Mouse (Mus musculus): ENCODE measurements around the gene Ppp6r1. TPM values are rescaled to one million over a fixed set of nuclear protein-coding genes. Genes with fewer than 3 reads are reported as not detected.
"Not testable (repeated sequence)": the region's sequence is repeated elsewhere in the genome, so short reads cannot be mapped to it uniquely, and the experiment has no call there.

Ppp6r1 gene
- polyA plus RNA-seq, 1 experiment from 2014 or later: 10.6 TPM

GRCm38 (mm10) chr7:4611921-4612341 is 46.9 kb downstream of the Ppp6r1 start:
- ATAC-seq (ENCODE audit: insufficient number of reproducible peaks, insufficient read depth, low FRiP score, low TSS enrichment): no peak
- Histone ChIP-seq H3K27ac (no peak overlapping the region), H3K4me1 (no peaks in the 10 kb centered on the region), H3K36me3 (no peaks in the 10 kb centered on the region), H3K4me2 (replicated peaks) (no peak overlapping the region), H3K27me3 (no peaks in the 10 kb centered on the region), H3K9ac (no peak overlapping the region), H3K4me3 (no peak overlapping the region), H3K9me3 (no peaks in the 10 kb centered on the region)
- 80% methylated on average over 12 of the region's 12 CpGs for WGBS

- Histone ChIP-seq H3K27me3 (no peaks in the 10 kb centered on the region), H3K27ac (no peak overlapping the region), H3K9ac (no peak overlapping the region), H3K4me1 (no peaks in the 10 kb centered on the region), H3K4me3 (no peak overlapping the region), H3K9me3 (no peaks in the 10 kb centered on the region), H3K36me3 (no peaks in the 10 kb centered on the region), H3K4me2 (replicated peaks) (no peak overlapping the region)
- ATAC-seq (ENCODE audit: insufficient number of reproducible peaks, insufficient read depth, low FRiP score, low TSS enrichment): no peak
- 83% methylated on average over 12 of the region's 12 CpGs for WGBS
Observed at GRCm38 (mm10) chr7:4611511-4611910, 47.3 kb downstream of the Ppp6r1 start.

GRCm38 (mm10) chr7:4608002-4608401 is 50.8 kb downstream of the Ppp6r1 start:
- Histone ChIP-seq H3K27ac (no peak overlapping the region), H3K4me1 (no peaks in the 10 kb centered on the region), H3K9ac (no peak overlapping the region), H3K4me3 (no peak overlapping the region), H3K27me3 (no peaks in the 10 kb centered on the region), H3K9me3 (no peaks in the 10 kb centered on the region), H3K4me2 (replicated peaks) (no peak overlapping the region), H3K36me3 (no peaks in the 10 kb centered on the region)
- WGBS: 59% methylated on average over 5 of the region's 5 CpGs
- no peak for ATAC-seq (ENCODE audit: insufficient number of reproducible peaks, insufficient read depth, low FRiP score, low TSS enrichment)

- no peaks in the 10 kb centered on the region for H3K27me3 ChIP-seq
- no peak within 1 kb of the TSS for H3K4me2 ChIP-seq (replicated peaks)
- H3K4me1 ChIP-seq: no peaks in the 10 kb centered on the region
- H3K36me3 ChIP-seq: no peaks in the 10 kb centered on the region
- ATAC-seq (ENCODE audit: insufficient number of reproducible peaks, insufficient read depth, low FRiP score, low TSS enrichment): no peak
- WGBS: 79% methylated on average over 6 of the region's 6 CpGs
- H3K9me3 ChIP-seq: no peaks in the 10 kb centered on the region
- no peak within 1 kb of the TSS for H3K4me3 ChIP-seq
- H3K27ac ChIP-seq: no peak within 1 kb of the TSS
- H3K9ac ChIP-seq: no peak within 1 kb of the TSS
Observed at GRCm38 (mm10) chr7:4603873-4604272, 54.9 kb downstream of the Ppp6r1 start, which contains the start of gene Ptprh. TSS of gene Ptprh (minus strand) at chr7:4604041.

- no peak overlapping the region for H3K9ac ChIP-seq
- WGBS: 82% methylated on average over 6 of the region's 6 CpGs
- no peak overlapping the region for H3K4me3 ChIP-seq
- H3K27ac ChIP-seq: no peak overlapping the region
- H3K4me2 ChIP-seq (replicated peaks): no peak overlapping the region
- H3K36me3 ChIP-seq: no peaks in the 10 kb centered on the region
- H3K9me3 ChIP-seq: no peaks in the 10 kb centered on the region
- no peaks in the 10 kb centered on the region for H3K27me3 ChIP-seq
- no peak for ATAC-seq (ENCODE audit: insufficient number of reproducible peaks, insufficient read depth, low FRiP score, low TSS enrichment)
- no peaks in the 10 kb centered on the region for H3K4me1 ChIP-seq
Observed at GRCm38 (mm10) chr7:4602969-4603368, 55.9 kb downstream of the Ppp6r1 start.

- not testable (repeated sequence) for H3K36me3 ChIP-seq; H3K4me2 ChIP-seq (replicated peaks); H3K4me1 ChIP-seq; H3K9me3 ChIP-seq; H3K27ac ChIP-seq; ATAC-seq (ENCODE audit: insufficient number of reproducible peaks, insufficient read depth, low FRiP score, low TSS enrichment); H3K9ac ChIP-seq; H3K4me3 ChIP-seq; H3K27me3 ChIP-seq
- 63% methylated on average over 4 of the region's 4 CpGs for WGBS
Observed at GRCm38 (mm10) chr7:4597046-4597445, 61.8 kb downstream of the Ppp6r1 start.

Other genes starting within 250 kb of the Ppp6r1 start
- gene Rdh13, start 213.4 kb downstream of the Ppp6r1 start, polyA plus RNA-seq (2016; fragmentation: Nextera tagmentation; extraction: Ambion mirVana): 25.9 and 29.1 TPM in 2 replicates
- gene Eps8l1, start 198.3 kb downstream of the Ppp6r1 start, polyA plus RNA-seq (2016; fragmentation: Nextera tagmentation; extraction: Ambion mirVana): 7.2 and 7.3 TPM in 2 replicates
- 65.6 and 68.1 TPM in 2 replicates for gene Ppp1r12c, start 157.3 kb downstream of the Ppp6r1 start, polyA plus RNA-seq (2016; fragmentation: Nextera tagmentation; extraction: Ambion mirVana)
- gene Tnnt1, start 142.6 kb downstream of the Ppp6r1 start, polyA plus RNA-seq (2016; fragmentation: Nextera tagmentation; extraction: Ambion mirVana): 114 and 135 TPM in 2 replicates
- 4.4 and 4.6 TPM in 2 replicates for gene Tnni3, start 134.8 kb downstream of the Ppp6r1 start, polyA plus RNA-seq (2016; fragmentation: Nextera tagmentation; extraction: Ambion mirVana)
- 2.2 and 2.9 TPM in 2 replicates for gene Dnaaf3, start 126.6 kb downstream of the Ppp6r1 start, polyA plus RNA-seq (2016; fragmentation: Nextera tagmentation; extraction: Ambion mirVana)
- gene Syt5, start 111.5 kb downstream of the Ppp6r1 start, polyA plus RNA-seq (2016; fragmentation: Nextera tagmentation; extraction: Ambion mirVana): 5.9 and 8.8 TPM in 2 replicates
- not detected in 2 replicates for gene Ptprh, start 55.0 kb downstream of the Ppp6r1 start, polyA plus RNA-seq (2016; fragmentation: Nextera tagmentation; extraction: Ambion mirVana)
- 1.9 and 2.2 TPM in 2 replicates for gene Tmem86b, start 27.6 kb downstream of the Ppp6r1 start, polyA plus RNA-seq (2016; fragmentation: Nextera tagmentation; extraction: Ambion mirVana)
- gene Hspbp1, start 26.0 kb upstream of the Ppp6r1 start, polyA plus RNA-seq (2016; fragmentation: Nextera tagmentation; extraction: Ambion mirVana): 103 and 107 TPM in 2 replicates
- gene Brsk1, start 31.6 kb upstream of the Ppp6r1 start, polyA plus RNA-seq (2016; fragmentation: Nextera tagmentation; extraction: Ambion mirVana): 2.8 and 3.6 TPM in 2 replicates
- 0.33 TPM in 1 of 2 replicates, not detected in the other for gene Tmem150b, start 66.2 kb upstream of the Ppp6r1 start, polyA plus RNA-seq (2016; fragmentation: Nextera tagmentation; extraction: Ambion mirVana)
- gene Kmt5c, start 81.1 kb upstream of the Ppp6r1 start, polyA plus RNA-seq (2016; fragmentation: Nextera tagmentation; extraction: Ambion mirVana): 71.1 and 77.3 TPM in 2 replicates
- gene Cox6b2, start 94.1 kb upstream of the Ppp6r1 start, polyA plus RNA-seq (2016; fragmentation: Nextera tagmentation; extraction: Ambion mirVana): 66.1 and 67.8 TPM in 2 replicates
- not detected in 2 replicates for gene Fam71e2, start 112.3 kb upstream of the Ppp6r1 start, polyA plus RNA-seq (2016; fragmentation: Nextera tagmentation; extraction: Ambion mirVana)
- 0.10 TPM in 1 of 2 replicates, not detected in the other for gene Il11, start 123.8 kb upstream of the Ppp6r1 start, polyA plus RNA-seq (2016; fragmentation: Nextera tagmentation; extraction: Ambion mirVana)
- gene Tmem190, start 123.9 kb upstream of the Ppp6r1 start, polyA plus RNA-seq (2016; fragmentation: Nextera tagmentation; extraction: Ambion mirVana): not detected in 2 replicates
- 5.8 and 6.2 TPM in 2 replicates for gene Tmem238, start 130.6 kb upstream of the Ppp6r1 start, polyA plus RNA-seq (2016; fragmentation: Nextera tagmentation; extraction: Ambion mirVana)
- 388 and 404 TPM in 2 replicates for gene Rpl28, start 133.9 kb upstream of the Ppp6r1 start, polyA plus RNA-seq (2016; fragmentation: Nextera tagmentation; extraction: Ambion mirVana)
- 422 and 452 TPM in 2 replicates for gene Ube2s, start 153.6 kb upstream of the Ppp6r1 start, polyA plus RNA-seq (2016; fragmentation: Nextera tagmentation; extraction: Ambion mirVana)
- 0.48 and 0.52 TPM in 2 replicates for gene Shisa7, start 185.7 kb upstream of the Ppp6r1 start, polyA plus RNA-seq (2016; fragmentation: Nextera tagmentation; extraction: Ambion mirVana)
- 4.1 and 4.4 TPM in 2 replicates for gene Isoc2b, start 211.2 kb upstream of the Ppp6r1 start, polyA plus RNA-seq (2016; fragmentation: Nextera tagmentation; extraction: Ambion mirVana)
- gene Isoc2a, start 218.1 kb upstream of the Ppp6r1 start, polyA plus RNA-seq (2016; fragmentation: Nextera tagmentation; extraction: Ambion mirVana): 0.74 and 0.93 TPM in 2 replicates
- gene Gm36210, start 247.5 kb upstream of the Ppp6r1 start, polyA plus RNA-seq (2016; fragmentation: Nextera tagmentation; extraction: Ambion mirVana): not detected in 2 replicates

Data from embryonic facial prominence, embryonic 12.5 days (tissue).